Mouse (Mus musculus): ENCODE results near the gene Gbf1. TPM values are rescaled to one million over a fixed set of nuclear protein-coding genes. Genes with fewer than 3 reads are reported as not detected.

Gbf1 gene
- polyA plus RNA-seq, 1 experiment from 2014 or later = 43.0 TPM

DNA sequence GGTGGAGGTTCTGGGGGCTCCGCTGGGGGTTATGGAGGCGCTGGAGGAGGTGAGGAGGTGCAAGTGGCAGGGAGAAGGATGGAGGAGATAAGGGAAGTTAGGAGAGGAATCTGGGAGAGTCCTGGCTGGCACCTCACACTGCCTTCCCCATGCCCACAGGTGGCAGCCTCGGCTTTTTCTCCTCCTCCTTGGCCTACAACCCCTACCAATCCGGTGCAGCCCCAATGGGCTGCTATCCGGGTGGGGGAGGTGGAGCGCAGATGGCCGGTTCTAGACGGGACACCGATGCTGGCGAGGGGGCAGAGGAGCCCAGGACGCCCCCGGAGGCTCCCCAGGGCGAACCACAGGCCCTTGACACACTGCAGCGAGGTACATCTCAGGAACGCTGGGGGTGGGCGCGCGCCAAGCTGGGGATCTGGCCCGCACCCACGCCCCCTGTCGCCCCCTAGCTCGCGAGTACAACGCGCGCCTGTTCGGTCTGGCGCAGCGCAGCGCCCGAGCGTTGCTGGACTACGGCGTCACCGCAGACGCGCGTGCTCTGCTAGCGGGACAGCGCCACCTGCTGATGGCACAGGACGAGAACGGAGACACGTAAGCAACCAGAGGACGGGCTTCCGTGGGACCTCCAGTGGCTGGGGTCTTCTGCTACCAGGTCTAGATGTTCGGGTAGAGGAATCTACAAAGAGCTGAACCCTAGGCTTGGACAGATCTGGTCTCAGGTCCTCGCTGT lies 156.6 kb downstream of the Gbf1 start:
- peaks cover 15% of the 10 kb centered on the region for H3K27me3 ChIP-seq (ENCODE audit: insufficient read depth, low read length)
- H3K4me2 ChIP-seq (replicated peaks; ENCODE audit: low read depth, low read length) = peak overlapping the region; percentile 79
- H3K4me3 ChIP-seq (ENCODE audit: low read length) = peak overlapping the region; percentile 45
- no peaks in the 10 kb centered on the region for H3K9me3 ChIP-seq (ENCODE audit: low read length)
- peak overlapping the region; percentile 67 for H3K9ac ChIP-seq (replicated peaks; ENCODE audit: low read length)
- H3K36me3 ChIP-seq (ENCODE audit: insufficient read depth, low read length) = peaks cover 4% of the 10 kb centered on the region
- H3K27ac ChIP-seq (ENCODE audit: low read length) = no peak overlapping the region
- WGBS = 2% methylated on average over 47 of the region's 47 CpGs
- ATAC-seq (ENCODE audit: low FRiP score, low TSS enrichment) = no peak
- peaks cover 13% of the 10 kb centered on the region for H3K4me1 ChIP-seq (ENCODE audit: insufficient read depth, low read length)

GRCm38 (mm10) chr19:46309651-46310305 lies 157.5 kb downstream of the Gbf1 start:
- peaks cover 24% of the 10 kb centered on the region for H3K27me3 ChIP-seq (ENCODE audit: insufficient read depth, low read length)
- H3K27ac ChIP-seq (ENCODE audit: low read length) = no peak overlapping the region
- H3K36me3 ChIP-seq (ENCODE audit: insufficient read depth, low read length) = peaks cover 4% of the 10 kb centered on the region
- no peak for ATAC-seq (ENCODE audit: low FRiP score, low TSS enrichment)
- H3K9ac ChIP-seq (replicated peaks; ENCODE audit: low read length) = no peak overlapping the region
- no peak overlapping the region for H3K4me3 ChIP-seq (ENCODE audit: low read length)
- peaks cover 12% of the 10 kb centered on the region for H3K4me1 ChIP-seq (ENCODE audit: insufficient read depth, low read length)
- 81% methylated on average over 21 of the region's 21 CpGs for WGBS
- H3K9me3 ChIP-seq (ENCODE audit: low read length) = no peaks in the 10 kb centered on the region
- no peak overlapping the region for H3K4me2 ChIP-seq (replicated peaks; ENCODE audit: low read depth, low read length)

DNA sequence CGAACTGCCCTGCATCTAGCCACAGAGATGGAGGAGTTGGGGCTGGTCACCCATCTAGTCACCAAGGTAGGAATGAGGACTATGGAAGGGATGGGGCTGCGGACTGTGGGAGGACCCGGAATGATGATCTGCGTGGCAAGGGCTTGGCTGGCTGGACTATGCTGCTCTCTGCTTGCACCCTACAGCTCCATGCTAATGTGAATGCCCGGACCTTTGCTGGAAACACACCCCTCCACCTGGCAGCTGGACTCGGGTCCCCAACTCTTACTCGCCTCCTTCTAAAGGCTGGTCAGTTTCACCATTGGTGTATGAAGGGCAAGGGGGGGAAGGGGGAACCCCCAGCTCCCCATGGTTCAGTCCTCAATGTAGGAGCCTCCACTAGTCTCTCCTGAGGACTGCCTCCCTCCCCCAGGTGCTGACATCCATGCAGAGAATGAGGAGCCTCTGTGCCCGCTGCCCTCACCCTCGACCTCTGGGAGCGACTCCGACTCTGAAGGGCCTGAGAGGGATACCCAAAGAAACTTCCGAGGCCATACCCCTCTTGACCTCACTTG lies 158.1 kb downstream of the Gbf1 start:
- no peak for ATAC-seq (ENCODE audit: low FRiP score, low TSS enrichment)
- peaks cover 30% of the 10 kb centered on the region for H3K27me3 ChIP-seq (ENCODE audit: insufficient read depth, low read length)

GRCm38 (mm10) chr19:46311341-46311740 lies 159.0 kb downstream of the Gbf1 start:
- H3K9ac ChIP-seq (replicated peaks; ENCODE audit: low read length) = no peak overlapping the region
- H3K4me3 ChIP-seq (ENCODE audit: low read length) = no peak overlapping the region
- WGBS = 87% methylated on average over 9 of the region's 9 CpGs
- peaks cover 6% of the 10 kb centered on the region for H3K4me1 ChIP-seq (ENCODE audit: insufficient read depth, low read length)
- peaks cover 4% of the 10 kb centered on the region for H3K36me3 ChIP-seq (ENCODE audit: insufficient read depth, low read length)
- H3K4me2 ChIP-seq (replicated peaks; ENCODE audit: low read depth, low read length) = no peak overlapping the region
- no peak for ATAC-seq (ENCODE audit: low FRiP score, low TSS enrichment)
- H3K27ac ChIP-seq (ENCODE audit: low read length) = no peak overlapping the region
- H3K27me3 ChIP-seq (ENCODE audit: insufficient read depth, low read length) = peaks cover 40% of the 10 kb centered on the region
- H3K9me3 ChIP-seq (ENCODE audit: low read length) = no peaks in the 10 kb centered on the region

More for the DNA sequence above, 158.1 kb downstream of the Gbf1 start:
- H3K9ac ChIP-seq (replicated peaks; ENCODE audit: low read length) = no peak overlapping the region
- 90% methylated on average over 12 of the region's 12 CpGs for WGBS
- no peak overlapping the region for H3K27ac ChIP-seq (ENCODE audit: low read length)
- H3K9me3 ChIP-seq (ENCODE audit: low read length) = no peaks in the 10 kb centered on the region
- H3K4me1 ChIP-seq (ENCODE audit: insufficient read depth, low read length) = peaks cover 12% of the 10 kb centered on the region
- no peak overlapping the region for H3K4me3 ChIP-seq (ENCODE audit: low read length)
- H3K4me2 ChIP-seq (replicated peaks; ENCODE audit: low read depth, low read length) = no peak overlapping the region
- peaks cover 4% of the 10 kb centered on the region for H3K36me3 ChIP-seq (ENCODE audit: insufficient read depth, low read length)

DNA sequence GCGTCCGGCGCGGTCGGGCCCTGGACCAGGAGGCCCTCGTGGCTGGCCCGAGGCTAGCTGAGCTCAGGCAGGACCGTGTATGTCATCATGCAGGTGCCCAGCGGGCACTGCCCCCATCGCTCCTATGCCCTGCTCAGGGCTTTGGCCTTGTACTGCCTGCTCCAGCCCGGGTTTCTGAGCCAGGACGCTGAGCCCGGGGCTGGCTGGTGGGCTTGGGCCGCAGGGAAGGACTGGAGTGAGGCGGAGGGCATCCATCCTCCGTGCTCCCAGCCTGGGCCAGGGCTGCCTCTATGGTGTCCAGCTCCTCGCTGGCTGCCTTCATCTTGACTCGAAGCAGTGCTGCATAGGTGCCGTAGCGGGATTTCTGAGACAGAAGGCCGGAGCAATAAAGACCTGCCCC lies 160.3 kb downstream of the Gbf1 start:
- Histone ChIP-seq H3K4me3 (ENCODE audit: low read length) (no peak overlapping the region), H3K4me1 (ENCODE audit: insufficient read depth, low read length) (peaks cover 8% of the 10 kb centered on the region), H3K27ac (ENCODE audit: low read length) (no peak overlapping the region), H3K9me3 (ENCODE audit: low read length) (no peaks in the 10 kb centered on the region), H3K9ac (replicated peaks; ENCODE audit: low read length) (no peak overlapping the region), H3K36me3 (ENCODE audit: insufficient read depth, low read length) (peaks cover 4% of the 10 kb centered on the region), H3K4me2 (replicated peaks; ENCODE audit: low read depth, low read length) (no peak overlapping the region), H3K27me3 (ENCODE audit: insufficient read depth, low read length) (peaks cover 52% of the 10 kb centered on the region)
- ATAC-seq (ENCODE audit: low FRiP score, low TSS enrichment) = no peak
- WGBS = 90% methylated on average over 21 of the region's 21 CpGs

DNA sequence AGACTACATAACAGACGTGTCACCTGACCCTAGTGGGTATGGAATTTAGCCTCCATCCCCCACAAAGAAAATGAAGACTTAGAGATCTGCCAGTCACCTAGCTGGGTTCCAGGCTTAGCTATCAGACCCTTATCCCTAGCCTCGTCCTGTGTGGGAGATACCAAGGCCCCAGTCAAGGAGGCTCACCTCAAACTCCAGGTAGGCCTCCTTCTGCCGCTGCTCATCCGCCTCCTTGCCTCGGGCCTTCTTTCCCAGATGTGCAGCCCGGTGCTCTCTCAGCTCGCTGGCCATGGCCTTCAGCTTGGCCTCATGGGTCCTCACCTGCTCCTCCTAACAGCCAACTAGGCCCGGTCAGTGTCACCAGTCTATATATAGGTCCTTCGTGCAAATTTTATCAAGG lies 160.8 kb downstream of the Gbf1 start:
- no peak for ATAC-seq (ENCODE audit: low FRiP score, low TSS enrichment)
- Histone ChIP-seq H3K4me2 (replicated peaks; ENCODE audit: low read depth, low read length) (no peak overlapping the region), H3K4me1 (ENCODE audit: insufficient read depth, low read length) (peaks cover 14% of the 10 kb centered on the region), H3K9me3 (ENCODE audit: low read length) (no peaks in the 10 kb centered on the region), H3K36me3 (ENCODE audit: insufficient read depth, low read length) (peaks cover 4% of the 10 kb centered on the region), H3K4me3 (ENCODE audit: low read length) (no peak overlapping the region), H3K27me3 (ENCODE audit: insufficient read depth, low read length) (peaks cover 54% of the 10 kb centered on the region), H3K27ac (ENCODE audit: low read length) (no peak overlapping the region), H3K9ac (replicated peaks; ENCODE audit: low read length) (no peak overlapping the region)
- 87% methylated on average over 9 of the region's 9 CpGs for WGBS

DNA sequence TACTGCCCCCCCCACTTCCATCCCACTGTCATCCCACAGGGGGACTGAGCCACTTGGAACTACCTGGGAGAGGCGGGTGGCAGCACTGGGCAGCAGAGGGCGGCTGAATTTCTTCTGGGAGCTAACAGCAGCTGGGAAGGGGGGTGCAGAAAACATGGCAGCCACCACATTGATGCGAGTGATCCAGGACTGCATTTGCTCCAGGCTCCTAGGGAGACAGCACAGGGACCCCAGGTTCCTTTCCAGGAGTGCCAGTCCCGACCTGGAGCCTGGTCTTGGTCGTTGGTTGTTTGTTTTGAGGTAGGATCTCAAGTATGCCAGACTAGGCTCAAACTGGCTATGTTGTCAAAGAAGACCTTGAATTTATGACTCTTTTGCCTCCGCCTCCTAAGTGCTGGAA lies 161.3 kb downstream of the Gbf1 start:
- Histone ChIP-seq H3K4me2 (replicated peaks; ENCODE audit: low read depth, low read length) (no peak overlapping the region), H3K9me3 (ENCODE audit: low read length) (no peaks in the 10 kb centered on the region), H3K36me3 (ENCODE audit: insufficient read depth, low read length) (peaks cover 4% of the 10 kb centered on the region), H3K9ac (replicated peaks; ENCODE audit: low read length) (no peak overlapping the region), H3K27ac (ENCODE audit: low read length) (no peak overlapping the region), H3K4me3 (ENCODE audit: low read length) (no peak overlapping the region), H3K27me3 (ENCODE audit: insufficient read depth, low read length) (peaks cover 56% of the 10 kb centered on the region), H3K4me1 (ENCODE audit: insufficient read depth, low read length) (peaks cover 14% of the 10 kb centered on the region)
- no peak for ATAC-seq (ENCODE audit: low FRiP score, low TSS enrichment)
- WGBS = 72% methylated on average over 6 of the region's 6 CpGs

DNA sequence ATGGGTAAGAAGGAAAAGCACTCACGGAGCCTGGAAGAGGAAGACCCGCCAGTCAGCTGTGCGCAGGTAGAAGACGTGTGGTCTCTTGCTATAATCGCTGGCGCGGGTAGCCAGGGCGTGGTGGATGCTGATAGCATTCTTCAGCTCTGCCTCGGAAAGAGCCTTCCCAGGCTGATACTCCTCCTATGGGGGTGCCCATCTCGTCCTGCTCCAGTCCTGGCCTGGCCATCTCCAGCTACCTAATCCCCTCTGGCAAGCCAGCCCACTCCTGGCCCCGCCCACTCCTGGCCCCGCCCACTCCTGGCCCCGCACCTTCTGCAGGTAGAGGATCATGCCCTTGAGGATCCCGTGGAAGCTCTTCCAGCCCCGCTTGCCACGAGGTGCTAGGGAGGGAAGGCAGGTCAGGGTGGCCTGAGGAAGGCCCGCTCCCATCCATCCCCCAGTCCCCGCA lies 161.9 kb downstream of the Gbf1 start:
- Histone ChIP-seq H3K9me3 (ENCODE audit: low read length) (no peaks in the 10 kb centered on the region), H3K9ac (replicated peaks; ENCODE audit: low read length) (no peak overlapping the region), H3K27ac (ENCODE audit: low read length) (no peak overlapping the region), H3K27me3 (ENCODE audit: insufficient read depth, low read length) (peaks cover 61% of the 10 kb centered on the region), H3K4me2 (replicated peaks; ENCODE audit: low read depth, low read length) (no peak overlapping the region), H3K36me3 (ENCODE audit: insufficient read depth, low read length) (peaks cover 4% of the 10 kb centered on the region), H3K4me1 (ENCODE audit: insufficient read depth, low read length) (peaks cover 14% of the 10 kb centered on the region; the same call in 1 of the 2 replicates), H3K4me3 (ENCODE audit: low read length) (no peak overlapping the region)
- 11% methylated on average over 18 of the region's 18 CpGs for WGBS
- ATAC-seq (ENCODE audit: low FRiP score, low TSS enrichment) = no peak

- Histone ChIP-seq H3K4me3 (ENCODE audit: low read length) (no peak overlapping the region), H3K9ac (replicated peaks; ENCODE audit: low read length) (no peak overlapping the region), H3K9me3 (ENCODE audit: low read length) (no peaks in the 10 kb centered on the region), H3K27ac (ENCODE audit: low read length) (no peak overlapping the region), H3K36me3 (ENCODE audit: insufficient read depth, low read length) (no peaks in the 10 kb centered on the region; the same call in 1 of the 2 replicates), H3K27me3 (ENCODE audit: insufficient read depth, low read length) (peaks cover 71% of the 10 kb centered on the region), H3K4me2 (replicated peaks; ENCODE audit: low read depth, low read length) (no peak overlapping the region), H3K4me1 (ENCODE audit: insufficient read depth, low read length) (peaks cover 14% of the 10 kb centered on the region; the same call in 1 of the 2 replicates)
- ATAC-seq (ENCODE audit: low FRiP score, low TSS enrichment) = no peak
- 39% methylated on average over 14 of the region's 14 CpGs for WGBS
These were observed 162.8 kb downstream of the Gbf1 start for GRCm38 (mm10) chr19:46314872-46315742.
